Mouse (Mus musculus): ENCODE measurements around the gene Vps37c.

- no peak for TF ChIP-seq CTCF (IDR thresholded peaks at IDR 0.05 in 2 of 3, conservative IDR thresholded peaks at IDR 0.05 in 1 of 3; ENCODE audit: control insufficient read depth in 1 of 3, insufficient read depth in 1 of 3, low read depth in 2 of 3, low read length in 3 of 3, poor library complexity in 1 of 3, severe bottlenecking in 1 of 3)
- TF ChIP-seq NRF1 (IDR thresholded peaks at IDR 0.05; ENCODE audit: insufficient read depth, low read depth, low read length, poor library complexity, severe bottlenecking), result no peak
- no peak for TF ChIP-seq ZC3H11A (IDR thresholded peaks at IDR 0.05; ENCODE audit: low read depth, low read length)
- TF ChIP-seq GABPA (IDR thresholded peaks at IDR 0.05; ENCODE audit: low read depth, low read length), result no peak
- no peak for TF ChIP-seq MYC (IDR thresholded peaks at IDR 0.05; ENCODE audit: low read depth, low read length)
- TF ChIP-seq ZNF384 (IDR thresholded peaks at IDR 0.05; ENCODE audit: low read depth, low read length), result no peak
- TF ChIP-seq MXI1 (IDR thresholded peaks at IDR 0.05; ENCODE audit: low read depth, low read length), result no peak
- TF ChIP-seq USF1 (IDR thresholded peaks at IDR 0.05; ENCODE audit: low read depth, low read length), result no peak
- TF ChIP-seq MAZ (IDR thresholded peaks at IDR 0.05; ENCODE audit: low read depth, low read length), result no peak
- no peak for TF ChIP-seq POLR2A (IDR thresholded peaks at IDR 0.05; ENCODE audit: control insufficient read depth in 1 of 2, insufficient read depth in 1 of 2, low read depth in 1 of 2, low read length in 2 of 2, poor library complexity in 1 of 2)
- no peak for TF ChIP-seq SIN3A (IDR thresholded peaks at IDR 0.05; ENCODE audit: low read length)
- TF ChIP-seq MEF2A (IDR thresholded peaks at IDR 0.05; ENCODE audit: extremely low read depth, insufficient replicate concordance, low read depth, low read length, poor library complexity, severe bottlenecking), result no peak
- TF ChIP-seq EP300 (IDR thresholded peaks at IDR 0.05; ENCODE audit: low read depth in 1 of 2, low read length in 2 of 2), result no peak
- TF ChIP-seq GATA1 (IDR thresholded peaks at IDR 0.05; ENCODE audit: low read depth, low read length), result no peak
Observed at GRCm38 (mm10) chr19:10750161-10750560, 61.6 kb downstream of the Vps37c start.

All from MEL (cell line).